26 mouse cellular contexts compared by ENCODE assay signal in the genomic region with DNA sequence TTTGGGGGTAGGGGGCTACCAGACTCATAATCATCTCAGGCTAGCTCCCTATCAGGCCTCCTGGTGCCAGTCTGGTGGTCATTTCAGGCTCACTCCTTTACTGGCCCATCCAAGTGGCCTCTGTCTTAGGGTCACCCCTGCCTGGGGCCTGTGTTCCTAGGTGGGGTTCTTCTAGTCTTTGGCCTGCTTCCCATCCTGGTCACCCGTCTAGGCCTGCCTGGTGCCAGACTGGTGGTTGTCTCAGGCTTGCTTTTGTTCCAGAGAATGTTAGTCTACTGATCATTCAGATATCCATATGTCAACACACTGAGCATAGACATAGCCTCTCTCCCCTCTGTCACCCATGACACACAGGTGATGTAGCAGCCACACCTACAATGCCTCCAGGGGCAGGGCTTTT.
"Had no signal": no experiment of that assay in that cellular context is flagged by ENCODE, and none has a peak within 500 bp of the region (broad histone marks: within the 10 kb centered on the region; RNA-seq: fewer than 3 reads in every experiment).

No protein-coding gene starts in this region.

- H3K4me1 ChIP-seq: hindbrain, embryonic 12.5 days; intestine, embryonic 15.5 days had no signal

- H3K9ac ChIP-seq: heart, embryonic 13.5 days; heart, embryonic 15.5 days; hindbrain, embryonic 12.5 days; hindbrain, embryonic 14.5 days; intestine, embryonic 15.5 days; limb, embryonic 12.5 days had no signal

- ATAC-seq: hindbrain, embryonic 16.5 days; inflammation-experienced regulatory T-cells, adult 6 months; intestine, embryonic 15.5 days; intestine, postnatal 0 days had no signal

- H3K27me3 ChIP-seq: heart, embryonic 15.5 days; hindbrain, embryonic 12.5 days; intestine, embryonic 15.5 days had no signal

- H3K4me2 ChIP-seq: heart, embryonic 11.5 days; heart, embryonic 13.5 days; heart, embryonic 15.5 days; hindbrain, embryonic 12.5 days; hindbrain, embryonic 14.5 days; intestine, embryonic 15.5 days; limb, embryonic 12.5 days had no signal

- H3K4me3 ChIP-seq: gastrocnemius, adult 2 months; heart, adult 2 months; heart, embryonic 13.5 days; heart, embryonic 15.5 days; hindbrain, embryonic 10.5 days; hindbrain, embryonic 12.5 days; intestine, embryonic 15.5 days; layer of hippocampus, adult 2 months; left cerebral cortex, adult 2 months; limb, embryonic 10.5 days; limb, embryonic 12.5 days had no signal

- H3K27ac ChIP-seq: gastrocnemius, adult 2 months; heart, adult 2 months; heart, embryonic 13.5 days; heart, embryonic 15.5 days; hindbrain, embryonic 10.5 days; hindbrain, embryonic 12.5 days; hindbrain, embryonic 14.5 days; intestine, embryonic 15.5 days; layer of hippocampus, adult 2 months; left cerebral cortex, adult 2 months; limb, embryonic 10.5 days; limb, embryonic 12.5 days had no signal

- DNase-seq: gastrocnemius, adult 2 months; gastrocnemius, postnatal 10 days; gastrocnemius, postnatal 25 days; heart, adult 2 months; heart, postnatal 14 days; heart, postnatal 4 days; kidney, adult 18-20 months; kidney, adult 8-10 months; kidney, postnatal 10 days; kidney, postnatal 25 days; kidney, postnatal 4 days; liver had no signal

- H3K9me3 ChIP-seq: heart, embryonic 13.5 days; heart, embryonic 15.5 days; hindbrain, embryonic 10.5 days; hindbrain, embryonic 12.5 days; intestine, embryonic 15.5 days; limb, embryonic 10.5 days; limb, embryonic 12.5 days had no signal

- H3K36me3 ChIP-seq: heart, embryonic 13.5 days; heart, embryonic 15.5 days; hindbrain, embryonic 10.5 days; hindbrain, embryonic 12.5 days; intestine, embryonic 15.5 days; limb, embryonic 10.5 days; limb, embryonic 12.5 days had no signal
